Mouse (Mus musculus): ENCODE results near the gene Cenpt. TPM values are rescaled to one million over a fixed set of nuclear protein-coding genes. Genes with fewer than 3 reads are reported as not detected.
A peak's percentile ranks its signal among the peaks of the same experiment; 100 is the strongest.

Gene Cenpt
- total and polyA plus RNA-seq, 3 experiments: 12.7 to 31.4 (median 14.6) TPM

GRCm38 (mm10) chr8:105812511-105812910 lies 40.6 kb downstream of the Cenpt start:
- H3K36me3 ChIP-seq (replicated peaks): peaks cover 78% of the 10 kb centered on the region
- H3K4me1 ChIP-seq (ENCODE audit: insufficient read depth, low read depth, low read length): peaks cover 79% of the 10 kb centered on the region
- no peaks in the 10 kb centered on the region for H3K9me3 ChIP-seq (replicated peaks)
- no peak for ATAC-seq (ENCODE audit: extremely low read depth, insufficient number of reproducible peaks, low FRiP score, poor library complexity, severe bottlenecking)
- H3K27me3 ChIP-seq (ENCODE audit: insufficient read depth, low read length): no peaks in the 10 kb centered on the region
- H3K4me3 ChIP-seq (ENCODE audit: low read depth, low read length): no peak overlapping the region
- no peak for TF ChIP-seq GATA1 (IDR thresholded peaks at IDR 0.05; ENCODE audit: borderline replicate concordance, low read length)
- no peak for TF ChIP-seq CTCF (IDR thresholded peaks at IDR 0.05; ENCODE audit: low read depth, low read length)
- TF ChIP-seq POLR2AphosphoS5 (IDR thresholded peaks at IDR 0.05; ENCODE audit: insufficient replicate concordance, low read depth, low read length): no peak
- no peak for TF ChIP-seq GATA2 (IDR thresholded peaks at IDR 0.05; ENCODE audit: borderline replicate concordance, low read depth, low read length)
- TF ChIP-seq TAL1 (conservative IDR thresholded peaks at IDR 0.05; ENCODE audit: low read depth, low read length): no peak
- DNase-seq (ENCODE audit: low spot score): no peak

GRCm38 (mm10) chr8:105811543-105811942 lies 41.5 kb downstream of the Cenpt start:
- H3K27me3 ChIP-seq (ENCODE audit: insufficient read depth, low read length): no peaks in the 10 kb centered on the region
- H3K4me1 ChIP-seq (ENCODE audit: insufficient read depth, low read depth, low read length): peaks cover 77% of the 10 kb centered on the region
- no peak overlapping the region; the same call in 1 of the 2 replicates for H3K4me3 ChIP-seq (ENCODE audit: low read depth, low read length)
- TF ChIP-seq POLR2AphosphoS5 (IDR thresholded peaks at IDR 0.05; ENCODE audit: insufficient replicate concordance, low read depth, low read length) (no peak), CTCF (IDR thresholded peaks at IDR 0.05; ENCODE audit: low read depth, low read length) (no peak), GATA1 (IDR thresholded peaks at IDR 0.05; ENCODE audit: borderline replicate concordance, low read length) (no peak), GATA2 (IDR thresholded peaks at IDR 0.05; ENCODE audit: borderline replicate concordance, low read depth, low read length) (no peak), TAL1 (conservative IDR thresholded peaks at IDR 0.05; ENCODE audit: low read depth, low read length) (no peak)
- H3K9me3 ChIP-seq (replicated peaks): no peaks in the 10 kb centered on the region
- ATAC-seq (ENCODE audit: extremely low read depth, insufficient number of reproducible peaks, low FRiP score, poor library complexity, severe bottlenecking) (no peak), DNase-seq (ENCODE audit: low spot score) (no peak)
- H3K36me3 ChIP-seq (replicated peaks): peaks cover 78% of the 10 kb centered on the region

DNA sequence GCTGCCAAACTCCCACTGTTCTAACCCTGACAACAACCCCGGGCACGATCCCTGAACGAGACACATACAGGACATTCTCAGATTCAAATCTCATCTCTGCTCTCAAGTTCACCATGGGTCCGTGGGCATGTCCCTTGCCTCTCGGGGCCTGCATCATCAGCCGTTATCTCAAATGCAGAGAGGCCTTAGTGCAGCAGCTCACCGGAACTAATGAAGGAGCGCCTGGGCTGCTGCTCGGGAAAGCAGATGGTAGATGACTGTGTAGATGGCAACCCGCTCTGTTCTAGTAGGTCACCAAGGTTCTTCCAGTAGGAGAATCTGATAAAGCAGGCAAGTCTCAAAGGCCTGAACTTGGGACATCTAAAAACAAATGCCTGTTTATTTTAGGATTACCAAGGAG lies 42.0 kb downstream of the Cenpt start:
- DNase-seq (ENCODE audit: low spot score) (peak; percentile 27), ATAC-seq (ENCODE audit: extremely low read depth, insufficient number of reproducible peaks, low FRiP score, poor library complexity, severe bottlenecking) (peak; percentile 85)
- peak overlapping the region; percentile 29; the same call in 1 of the 2 replicates for H3K4me3 ChIP-seq (ENCODE audit: low read depth, low read length)
- TF ChIP-seq POLR2AphosphoS5 (IDR thresholded peaks at IDR 0.05; ENCODE audit: insufficient replicate concordance, low read depth, low read length): no peak
- TF ChIP-seq GATA2 (IDR thresholded peaks at IDR 0.05; ENCODE audit: borderline replicate concordance, low read depth, low read length): no peak
- TF ChIP-seq TAL1 (conservative IDR thresholded peaks at IDR 0.05; ENCODE audit: low read depth, low read length): peak; percentile 42
- H3K4me1 ChIP-seq (ENCODE audit: insufficient read depth, low read depth, low read length): peaks cover 78% of the 10 kb centered on the region
- no peaks in the 10 kb centered on the region for H3K9me3 ChIP-seq (replicated peaks)
- no peaks in the 10 kb centered on the region for H3K27me3 ChIP-seq (ENCODE audit: insufficient read depth, low read length)
- peaks cover 79% of the 10 kb centered on the region for H3K36me3 ChIP-seq (replicated peaks)

DNA sequence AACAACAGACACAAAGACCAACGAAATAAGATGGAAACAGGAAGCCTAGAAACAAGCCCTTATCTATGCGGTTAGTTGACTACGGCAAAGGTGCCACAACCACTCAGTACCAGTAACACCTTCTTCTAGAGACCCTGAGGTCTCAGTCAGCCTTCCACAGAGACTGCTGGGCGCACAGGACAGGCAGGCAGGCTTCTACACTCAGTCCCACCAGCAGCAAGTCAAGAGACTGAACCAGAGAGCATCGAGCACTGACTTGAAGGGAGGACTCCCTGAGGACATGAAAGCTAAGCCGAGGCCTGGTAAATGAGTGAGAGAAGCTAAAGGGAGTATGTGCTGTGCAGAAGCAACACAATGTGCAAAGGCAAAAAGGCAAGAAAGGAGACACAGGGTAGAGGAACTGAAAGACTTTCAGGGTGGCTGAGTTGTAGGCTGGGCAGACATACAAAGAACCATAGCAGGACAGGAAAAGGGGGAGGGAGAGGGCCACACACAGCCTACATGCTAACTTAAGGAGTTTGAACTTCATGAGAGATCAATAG lies 42.8 kb downstream of the Cenpt start:
- no peak for TF ChIP-seq CTCF (IDR thresholded peaks at IDR 0.05; ENCODE audit: low read depth, low read length)
- TF ChIP-seq GATA1 (IDR thresholded peaks at IDR 0.05; ENCODE audit: borderline replicate concordance, low read length): no peak
- no peak for TF ChIP-seq GATA2 (IDR thresholded peaks at IDR 0.05; ENCODE audit: borderline replicate concordance, low read depth, low read length)
- no peak for TF ChIP-seq POLR2AphosphoS5 (IDR thresholded peaks at IDR 0.05; ENCODE audit: insufficient replicate concordance, low read depth, low read length)
- no peak for TF ChIP-seq TAL1 (conservative IDR thresholded peaks at IDR 0.05; ENCODE audit: low read depth, low read length)
- Histone ChIP-seq H3K4me1 (ENCODE audit: insufficient read depth, low read depth, low read length) (peaks cover 79% of the 10 kb centered on the region), H3K36me3 (replicated peaks) (peaks cover 79% of the 10 kb centered on the region), H3K9me3 (replicated peaks) (no peaks in the 10 kb centered on the region), H3K27me3 (ENCODE audit: insufficient read depth, low read length) (no peaks in the 10 kb centered on the region), H3K4me3 (ENCODE audit: low read depth, low read length) (peak overlapping the region; percentile 39; the same call in 1 of the 2 replicates)
- ATAC-seq (ENCODE audit: extremely low read depth, insufficient number of reproducible peaks, low FRiP score, poor library complexity, severe bottlenecking) (no peak), DNase-seq (ENCODE audit: low spot score) (no peak)

DNA sequence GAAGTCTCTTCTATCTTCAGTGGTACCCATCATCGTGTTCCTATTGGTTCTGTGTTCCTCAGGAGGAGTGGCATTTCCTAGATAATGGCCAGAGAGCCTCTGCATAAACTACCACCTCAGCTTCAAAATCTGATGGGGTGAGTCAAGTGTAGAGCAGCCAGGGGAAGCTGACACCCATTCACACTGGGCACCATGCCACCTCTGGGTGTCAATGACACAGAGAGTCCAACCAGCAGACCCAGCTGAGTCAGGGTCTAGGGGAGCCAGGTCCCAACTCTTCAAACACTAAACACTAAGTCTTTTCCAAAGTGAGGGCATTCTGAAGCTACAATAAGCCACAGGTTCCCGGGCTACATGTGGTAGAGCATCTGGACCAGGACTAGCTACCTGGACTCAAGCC lies 44.6 kb downstream of the Cenpt start:
- Histone ChIP-seq H3K27me3 (ENCODE audit: insufficient read depth, low read length) (no peaks in the 10 kb centered on the region), H3K4me3 (ENCODE audit: low read depth, low read length) (no peak overlapping the region), H3K36me3 (replicated peaks) (peaks cover 79% of the 10 kb centered on the region), H3K4me1 (ENCODE audit: insufficient read depth, low read depth, low read length) (peaks cover 78% of the 10 kb centered on the region), H3K9me3 (replicated peaks) (no peaks in the 10 kb centered on the region)
- TF ChIP-seq TAL1 (conservative IDR thresholded peaks at IDR 0.05; ENCODE audit: low read depth, low read length) (no peak), CTCF (IDR thresholded peaks at IDR 0.05; ENCODE audit: low read depth, low read length) (no peak), POLR2AphosphoS5 (IDR thresholded peaks at IDR 0.05; ENCODE audit: insufficient replicate concordance, low read depth, low read length) (no peak), GATA1 (IDR thresholded peaks at IDR 0.05; ENCODE audit: borderline replicate concordance, low read length) (no peak), GATA2 (IDR thresholded peaks at IDR 0.05; ENCODE audit: borderline replicate concordance, low read depth, low read length) (no peak)
- ATAC-seq (ENCODE audit: extremely low read depth, insufficient number of reproducible peaks, low FRiP score, poor library complexity, severe bottlenecking): no peak
- no peak for DNase-seq (ENCODE audit: low spot score)

DNA sequence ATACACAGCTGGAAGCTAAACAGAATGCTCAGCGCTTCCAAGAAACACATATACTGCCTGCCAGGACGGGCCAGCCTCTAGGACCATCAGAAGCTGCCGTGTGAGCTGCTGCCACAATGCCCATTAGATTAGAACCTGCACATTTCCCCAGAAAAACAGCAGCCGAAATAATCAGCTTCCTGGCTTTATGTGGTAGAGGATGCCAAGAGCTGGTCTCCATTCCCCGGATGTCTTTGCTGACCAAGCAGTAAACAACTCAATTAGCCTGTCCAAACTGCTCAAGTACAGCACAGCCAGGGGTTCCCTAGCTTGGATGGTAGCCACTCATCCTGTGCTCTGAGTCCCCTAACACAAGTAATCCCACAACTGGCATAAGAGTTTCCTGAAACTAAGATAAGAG lies 45.3 kb downstream of the Cenpt start:
- no peak overlapping the region for H3K4me3 ChIP-seq (ENCODE audit: low read depth, low read length)
- ATAC-seq (ENCODE audit: extremely low read depth, insufficient number of reproducible peaks, low FRiP score, poor library complexity, severe bottlenecking): no peak
- no peak for DNase-seq (ENCODE audit: low spot score)
- H3K9me3 ChIP-seq (replicated peaks): no peaks in the 10 kb centered on the region
- TF ChIP-seq GATA1 (IDR thresholded peaks at IDR 0.05; ENCODE audit: borderline replicate concordance, low read length) (no peak), POLR2AphosphoS5 (IDR thresholded peaks at IDR 0.05; ENCODE audit: insufficient replicate concordance, low read depth, low read length) (no peak), TAL1 (conservative IDR thresholded peaks at IDR 0.05; ENCODE audit: low read depth, low read length) (no peak), GATA2 (IDR thresholded peaks at IDR 0.05; ENCODE audit: borderline replicate concordance, low read depth, low read length) (no peak), CTCF (IDR thresholded peaks at IDR 0.05; ENCODE audit: low read depth, low read length) (no peak)
- peaks cover 74% of the 10 kb centered on the region for H3K36me3 ChIP-seq (replicated peaks)
- peaks cover 77% of the 10 kb centered on the region for H3K4me1 ChIP-seq (ENCODE audit: insufficient read depth, low read depth, low read length)
- H3K27me3 ChIP-seq (ENCODE audit: insufficient read depth, low read length): no peaks in the 10 kb centered on the region

Measured in G1E (cell line).